Mouse (Mus musculus): Measurements from ENCODE around the gene Pik3r6. TPM values are rescaled to one million over a fixed set of nuclear protein-coding genes. Genes with fewer than 3 reads are reported as not detected.

Gene Pik3r6
- polyA plus RNA-seq (2016; fragmentation: Nextera tagmentation; extraction: Ambion mirVana) = 1.9 and 2.2 TPM in 2 replicates

- Histone ChIP-seq H3K4me3 (0 out of 2 replicates have a peak within 1 kb of the TSS, but pooled peaks have one; percentile 12), H3K36me3 (no peaks in the 10 kb centered on the region), H3K27ac (no peak within 1 kb of the TSS), H3K4me1 (peaks cover 12% of the 10 kb centered on the region), H3K27me3 (ENCODE audit: insufficient read depth, poor library complexity, severe bottlenecking) (peaks cover 37% of the 10 kb centered on the region; the same call in 1 of the 2 replicates), H3K9me3 (no peaks in the 10 kb centered on the region)
- DNase-seq (ENCODE audit: low spot score) = no peak
- 77% methylated on average over 8 of the region's 8 CpGs for WGBS
Observed at GRCm38 (mm10) chr11:68502902-68503629, at the start of gene Pik3r6. TSS of gene Pik3r6 (plus strand) at chr11:68503019.

DNA sequence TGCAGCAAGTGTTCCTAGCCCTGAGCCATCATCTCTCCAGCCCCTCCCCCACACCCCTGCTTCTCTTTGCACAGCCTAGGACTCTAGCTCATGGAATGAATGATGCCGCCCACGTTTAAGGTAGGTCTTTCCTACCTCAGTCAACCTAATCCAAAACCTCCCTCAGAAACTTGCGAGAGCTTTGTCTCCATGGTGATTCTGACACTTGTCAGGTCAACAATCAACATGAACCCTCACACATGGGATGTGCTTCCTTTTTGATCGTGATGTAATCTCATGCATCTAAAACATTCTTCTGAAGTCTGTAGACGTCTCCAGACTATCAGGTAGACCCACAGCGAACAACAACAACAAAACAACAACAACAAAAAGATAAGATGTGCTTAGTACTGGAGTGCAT lies 49.5 kb upstream of the Pik3r6 start:
- H3K4me3 ChIP-seq = no peak overlapping the region
- H3K4me1 ChIP-seq = peaks cover 17% of the 10 kb centered on the region
- peaks cover 13% of the 10 kb centered on the region; the same call in 1 of the 2 replicates for H3K27me3 ChIP-seq (ENCODE audit: insufficient read depth, poor library complexity, severe bottlenecking)
- H3K36me3 ChIP-seq = no peaks in the 10 kb centered on the region
- H3K9me3 ChIP-seq = no peaks in the 10 kb centered on the region
- no peak for DNase-seq (ENCODE audit: low spot score)
- WGBS = 50% methylated on average over 6 of the region's 6 CpGs
- no peak overlapping the region for H3K27ac ChIP-seq

DNA sequence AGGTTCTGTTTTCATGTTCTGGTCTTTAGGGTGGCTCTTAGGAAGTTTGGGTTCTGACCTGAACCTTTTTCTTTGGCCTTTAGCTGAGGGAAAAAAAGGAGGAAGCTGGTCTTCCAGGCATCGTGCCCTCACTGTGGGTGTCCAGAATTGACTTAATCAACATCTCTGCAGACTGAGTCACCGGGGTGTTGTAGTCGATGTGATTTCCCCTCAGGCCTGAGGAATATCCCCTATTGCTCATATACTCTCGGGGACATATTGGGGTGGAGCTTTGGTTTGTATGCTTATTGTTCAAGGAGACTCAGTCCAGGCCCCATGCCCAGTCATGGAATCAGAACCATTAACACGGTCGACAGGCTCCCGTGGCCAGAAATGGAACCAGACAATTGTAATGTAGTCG lies 44.7 kb upstream of the Pik3r6 start:
- WGBS = 73% methylated on average over 8 of the region's 8 CpGs
- Histone ChIP-seq H3K4me1 (no peaks in the 10 kb centered on the region), H3K4me3 (no peak overlapping the region), H3K36me3 (no peaks in the 10 kb centered on the region), H3K9me3 (no peaks in the 10 kb centered on the region), H3K27ac (no peak overlapping the region), H3K27me3 (ENCODE audit: insufficient read depth, poor library complexity, severe bottlenecking) (peaks cover 12% of the 10 kb centered on the region; the same call in 1 of the 2 replicates)
- no peak for DNase-seq (ENCODE audit: low spot score)

GRCm38 (mm10) chr11:68459021-68459420 lies 43.8 kb upstream of the Pik3r6 start:
- Histone ChIP-seq H3K27ac (no peak overlapping the region), H3K27me3 (ENCODE audit: insufficient read depth, poor library complexity, severe bottlenecking) (peaks cover 14% of the 10 kb centered on the region; the same call in 1 of the 2 replicates), H3K4me1 (no peaks in the 10 kb centered on the region), H3K9me3 (no peaks in the 10 kb centered on the region), H3K4me3 (no peak overlapping the region), H3K36me3 (no peaks in the 10 kb centered on the region)
- 73% methylated on average over 5 of the region's 5 CpGs for whole genome bisulfite sequencing
- DNase-seq (ENCODE audit: low spot score) = no peak

- no peaks in the 10 kb centered on the region for H3K9me3 ChIP-seq
- peaks cover 19% of the 10 kb centered on the region; the same call in 1 of the 2 replicates for H3K27me3 ChIP-seq (ENCODE audit: insufficient read depth, poor library complexity, severe bottlenecking)
- no peaks in the 10 kb centered on the region for H3K36me3 ChIP-seq
- no peak for DNase-seq (ENCODE audit: low spot score)
- WGBS = 90% methylated on average over 5 of the region's 5 CpGs
- H3K4me1 ChIP-seq = no peaks in the 10 kb centered on the region
- no peak overlapping the region for H3K4me3 ChIP-seq
- no peak overlapping the region for H3K27ac ChIP-seq
Observed at GRCm38 (mm10) chr11:68459486-68459885, 43.3 kb upstream of the Pik3r6 start.

- WGBS = 80% methylated on average over 3 of the region's 3 CpGs
- DNase-seq (ENCODE audit: low spot score) = no peak
- Histone ChIP-seq H3K27me3 (ENCODE audit: insufficient read depth, poor library complexity, severe bottlenecking) (peaks cover 20% of the 10 kb centered on the region; the same call in 1 of the 2 replicates), H3K36me3 (no peaks in the 10 kb centered on the region), H3K4me3 (no peak overlapping the region), H3K4me1 (no peaks in the 10 kb centered on the region), H3K27ac (no peak overlapping the region), H3K9me3 (no peaks in the 10 kb centered on the region)
Observed at GRCm38 (mm10) chr11:68462716-68463115, 40.1 kb upstream of the Pik3r6 start.

DNA sequence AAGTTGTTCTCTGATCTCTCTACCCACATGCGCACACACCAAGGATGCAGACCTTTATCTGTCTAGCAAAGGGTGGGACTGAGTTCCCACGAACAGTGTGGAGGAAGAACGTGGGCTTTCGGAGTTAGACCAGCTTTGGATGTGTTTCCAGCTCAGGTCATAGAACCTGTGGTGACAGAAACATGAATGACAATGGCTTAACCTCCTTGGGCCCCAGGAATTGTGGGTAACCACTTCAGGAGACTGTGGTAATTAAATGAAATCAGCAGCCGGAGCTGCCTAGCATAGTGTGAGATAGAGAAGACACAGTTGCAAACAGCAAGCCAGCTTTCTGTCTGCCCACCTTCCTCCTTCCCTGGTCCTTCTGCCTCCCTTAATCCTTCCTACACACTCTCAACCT lies 38.6 kb upstream of the Pik3r6 start:
- WGBS = 80% methylated on average over 5 of the region's 5 CpGs
- no peak for DNase-seq (ENCODE audit: low spot score)
- no peaks in the 10 kb centered on the region for H3K36me3 ChIP-seq
- H3K4me3 ChIP-seq = no peak overlapping the region
- H3K4me1 ChIP-seq = no peaks in the 10 kb centered on the region
- H3K27ac ChIP-seq = no peak overlapping the region
- H3K27me3 ChIP-seq (ENCODE audit: insufficient read depth, poor library complexity, severe bottlenecking) = peaks cover 24% of the 10 kb centered on the region; the same call in 1 of the 2 replicates
- no peaks in the 10 kb centered on the region for H3K9me3 ChIP-seq

DNA sequence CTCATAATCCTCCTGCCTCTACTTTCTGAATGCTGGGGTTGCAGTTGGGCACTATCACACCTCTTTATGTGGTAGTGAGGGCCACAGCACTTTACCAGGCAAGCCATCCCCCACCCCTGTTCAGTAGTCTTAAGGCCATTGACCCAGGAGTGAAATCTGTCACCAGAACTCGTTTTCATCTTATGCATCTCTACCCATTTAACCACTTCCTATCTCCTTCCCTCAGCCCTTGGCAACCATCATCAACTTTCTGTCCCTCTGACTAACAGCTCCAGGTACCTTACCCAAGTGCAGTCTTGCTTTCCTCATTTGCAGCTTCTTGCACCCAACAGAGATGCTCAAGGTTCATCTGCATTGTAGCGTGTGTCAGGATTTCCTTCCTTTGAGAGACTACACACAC lies 37.7 kb upstream of the Pik3r6 start:
- Histone ChIP-seq H3K9me3 (no peaks in the 10 kb centered on the region), H3K27me3 (ENCODE audit: insufficient read depth, poor library complexity, severe bottlenecking) (peaks cover 31% of the 10 kb centered on the region; the same call in 1 of the 2 replicates), H3K36me3 (no peaks in the 10 kb centered on the region), H3K27ac (no peak overlapping the region), H3K4me1 (no peaks in the 10 kb centered on the region), H3K4me3 (no peak overlapping the region)
- 74% methylated on average over 2 of the region's 2 CpGs for WGBS
- DNase-seq (ENCODE audit: low spot score) = no peak

- no peaks in the 10 kb centered on the region for H3K4me1 ChIP-seq
- H3K9me3 ChIP-seq = no peaks in the 10 kb centered on the region
- H3K36me3 ChIP-seq = no peaks in the 10 kb centered on the region
- DNase-seq (ENCODE audit: low spot score) = no peak
- no peak overlapping the region for H3K27ac ChIP-seq
- peaks cover 38% of the 10 kb centered on the region for H3K27me3 ChIP-seq (ENCODE audit: insufficient read depth, poor library complexity, severe bottlenecking)
- H3K4me3 ChIP-seq = no peak overlapping the region
- 80% methylated on average over 7 of the region's 7 CpGs for WGBS
Observed at GRCm38 (mm10) chr11:68467441-68467840, 35.4 kb upstream of the Pik3r6 start.

DNA sequence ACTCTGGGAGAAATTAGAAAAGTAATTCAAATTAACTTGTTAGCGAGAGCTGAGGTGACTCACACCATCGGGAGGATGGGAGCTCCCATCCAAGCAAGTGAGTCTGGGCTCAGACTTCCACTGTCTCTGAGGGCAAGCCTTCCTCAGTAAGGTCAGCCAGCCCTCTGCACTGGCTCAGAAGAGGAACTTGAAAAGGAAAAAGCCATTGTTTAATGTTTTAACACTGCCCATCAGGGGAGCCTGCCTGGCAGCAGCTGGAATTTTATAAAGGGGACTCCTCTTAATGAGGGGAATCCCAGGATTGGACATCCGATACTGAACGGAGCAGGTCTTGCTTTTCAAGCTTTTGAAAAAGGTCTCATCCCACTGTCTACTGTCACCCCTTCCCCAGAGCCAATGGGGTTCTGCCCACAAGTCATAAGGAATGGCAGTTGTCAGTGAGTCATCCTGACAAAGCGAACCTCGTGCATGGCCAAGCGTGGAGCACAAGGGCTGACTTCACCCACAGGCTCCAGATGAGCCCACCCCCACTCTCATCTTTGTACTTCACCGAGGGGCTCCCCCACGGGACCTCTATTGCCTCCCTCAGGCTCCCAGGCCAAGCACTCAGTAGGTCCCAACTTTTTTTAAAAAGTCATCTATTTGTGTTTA lies 34.7 kb upstream of the Pik3r6 start:
- H3K36me3 ChIP-seq = no peaks in the 10 kb centered on the region
- no peaks in the 10 kb centered on the region for H3K9me3 ChIP-seq
- H3K4me3 ChIP-seq = no peak overlapping the region
- DNase-seq (ENCODE audit: low spot score) = no peak
- no peaks in the 10 kb centered on the region for H3K4me1 ChIP-seq
- H3K27ac ChIP-seq = no peak overlapping the region
- H3K27me3 ChIP-seq (ENCODE audit: insufficient read depth, poor library complexity, severe bottlenecking) = peaks cover 37% of the 10 kb centered on the region
- 73% methylated on average over 9 of the region's 9 CpGs for WGBS

DNA sequence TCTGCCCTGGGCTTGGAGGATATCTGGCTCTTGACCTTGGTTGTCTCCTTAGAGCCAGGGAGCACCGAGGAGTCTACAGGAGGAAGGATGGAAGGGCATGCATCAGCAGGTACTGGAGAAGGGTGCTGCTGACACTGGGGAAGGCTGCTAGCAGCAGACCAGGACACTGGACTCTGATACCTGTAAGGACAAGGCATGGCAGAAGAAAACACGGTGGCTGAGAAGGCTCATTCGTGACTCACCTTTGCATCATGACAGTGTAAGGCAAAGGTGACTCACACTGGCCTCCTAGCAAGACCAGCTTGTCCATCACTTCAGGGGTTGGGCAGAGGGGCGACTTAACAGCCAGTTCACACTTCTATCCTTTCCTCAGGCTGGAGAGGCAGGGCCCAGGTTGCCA lies 33.9 kb upstream of the Pik3r6 start:
- no peak for DNase-seq (ENCODE audit: low spot score)
- H3K4me3 ChIP-seq = no peak overlapping the region
- H3K27me3 ChIP-seq (ENCODE audit: insufficient read depth, poor library complexity, severe bottlenecking) = peaks cover 44% of the 10 kb centered on the region
- H3K36me3 ChIP-seq = no peaks in the 10 kb centered on the region
- H3K4me1 ChIP-seq = no peaks in the 10 kb centered on the region
- no peak overlapping the region for H3K27ac ChIP-seq
- 69% methylated on average over 4 of the region's 4 CpGs for WGBS
- H3K9me3 ChIP-seq = no peaks in the 10 kb centered on the region

GRCm38 (mm10) chr11:68472162-68472849 lies 30.5 kb upstream of the Pik3r6 start:
- H3K36me3 ChIP-seq = no peaks in the 10 kb centered on the region
- no peak overlapping the region for H3K4me3 ChIP-seq
- DNase-seq (ENCODE audit: low spot score) = no peak
- no peak overlapping the region for H3K27ac ChIP-seq
- H3K4me1 ChIP-seq = no peaks in the 10 kb centered on the region
- H3K9me3 ChIP-seq = no peaks in the 10 kb centered on the region
- peaks cover 50% of the 10 kb centered on the region for H3K27me3 ChIP-seq (ENCODE audit: insufficient read depth, poor library complexity, severe bottlenecking)
- 71% methylated on average over 5 of the region's 5 CpGs for WGBS

- Histone ChIP-seq H3K27ac (no peak overlapping the region), H3K36me3 (no peaks in the 10 kb centered on the region), H3K9me3 (no peaks in the 10 kb centered on the region), H3K4me1 (no peaks in the 10 kb centered on the region), H3K4me3 (no peak overlapping the region), H3K27me3 (ENCODE audit: insufficient read depth, poor library complexity, severe bottlenecking) (peaks cover 44% of the 10 kb centered on the region)
- 74% methylated on average over 6 of the region's 6 CpGs for WGBS
- no peak for DNase-seq (ENCODE audit: low spot score)
Observed at GRCm38 (mm10) chr11:68474600-68474999, 28.2 kb upstream of the Pik3r6 start.
